Mouse (Mus musculus) adrenal gland, adult (tissue): ENCODE measurements around the gene Cradd.

Experiments
- DNase-seq, 2 experiments: peaks; one replicate each; pipeline ENCODE4 v3.0.0; 2022 to 2023; ENCODE audit warnings: low spot score in 1 of 2; ENCODE audit not compliant: inconsistent age in 2 of 2

The Cradd gene

DNA sequence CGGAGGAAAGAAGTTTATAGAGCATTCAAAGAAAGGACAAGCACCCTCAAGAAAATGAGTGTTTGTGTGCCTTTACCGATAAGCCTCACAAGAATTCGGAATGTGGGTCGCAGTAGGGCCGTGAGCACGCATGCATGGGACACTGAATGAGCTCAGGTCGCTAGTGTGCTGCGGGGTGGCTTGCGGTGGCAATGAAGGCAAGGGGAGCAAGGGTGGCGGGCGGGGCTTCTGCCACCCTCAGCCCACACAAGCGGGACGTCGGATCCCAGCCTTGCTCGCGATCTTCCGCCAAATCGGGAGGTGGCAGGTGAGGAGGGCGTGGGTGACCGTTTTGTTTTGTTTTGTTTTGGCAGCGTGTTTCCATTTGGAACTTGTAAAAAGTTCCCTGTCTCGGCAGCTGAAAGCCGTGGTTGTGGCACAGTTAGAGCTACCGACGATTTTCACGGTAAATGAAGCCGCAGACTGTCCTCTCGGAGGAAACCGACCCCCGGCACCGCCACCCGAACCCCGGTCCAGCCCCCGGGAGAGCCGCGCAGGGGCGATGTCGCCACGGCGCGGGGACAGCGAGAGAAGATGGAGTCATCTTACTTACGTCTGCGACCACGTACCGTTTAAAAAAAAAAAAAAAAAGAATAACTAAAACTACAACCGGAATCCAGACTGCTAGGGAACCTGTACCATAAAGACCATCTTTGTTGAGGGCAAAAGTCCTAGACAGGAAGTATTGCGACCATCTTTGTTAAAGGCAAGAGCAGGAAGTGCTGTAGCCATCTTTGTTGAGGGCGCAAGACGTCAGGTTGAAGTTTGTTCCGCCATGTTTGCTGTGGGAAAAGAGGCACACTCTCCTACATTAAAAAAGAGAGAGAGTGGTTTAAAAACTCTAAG lies at the start of gene Cradd:
Cradd (minus strand) TSS at position 741 of the 885 bp plus-strand sequence.
- peak; percentile 88 to 97 for DNase-seq

DNA sequence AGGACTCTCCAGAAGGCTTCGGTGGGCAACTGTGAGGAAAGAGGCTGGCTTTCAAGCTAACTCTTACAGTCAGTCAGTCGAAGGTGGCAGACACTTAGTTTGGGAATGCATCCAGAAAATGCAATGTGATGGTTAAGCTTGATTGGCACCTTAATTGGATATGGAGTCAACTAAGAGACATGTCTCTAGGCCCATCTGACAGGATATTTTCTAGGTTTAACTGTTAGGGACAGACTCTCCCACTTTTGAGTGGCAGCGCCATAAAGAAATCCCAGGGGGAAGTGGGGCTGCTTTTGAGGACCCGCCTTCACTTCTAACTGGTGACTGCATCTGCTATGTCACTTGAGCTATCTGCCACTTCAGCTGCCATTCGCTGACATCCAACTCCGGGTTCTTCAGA lies 49.4 kb upstream of the Cradd start:
- DNase-seq: no peak

DNA sequence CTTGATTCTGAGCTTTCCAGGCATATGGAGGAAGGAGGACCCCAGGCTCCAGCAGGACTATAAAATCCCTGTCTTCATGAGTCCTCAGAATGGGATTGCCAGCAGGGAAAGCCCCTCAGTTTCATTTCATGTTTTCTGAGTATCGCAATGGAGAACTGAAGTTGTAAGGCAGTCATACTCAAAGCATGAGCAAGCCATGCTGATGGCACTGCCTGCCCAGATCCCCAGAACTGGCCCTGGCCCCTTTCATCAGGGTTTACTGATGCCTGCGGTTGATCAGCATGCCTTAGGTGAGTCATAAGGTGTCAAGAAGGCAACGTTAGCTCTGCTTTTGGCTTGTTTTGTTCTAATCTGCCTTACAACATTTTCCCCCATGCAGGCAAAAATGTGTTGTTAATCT lies 48.0 kb upstream of the Cradd start:
- DNase-seq: no peak

DNA sequence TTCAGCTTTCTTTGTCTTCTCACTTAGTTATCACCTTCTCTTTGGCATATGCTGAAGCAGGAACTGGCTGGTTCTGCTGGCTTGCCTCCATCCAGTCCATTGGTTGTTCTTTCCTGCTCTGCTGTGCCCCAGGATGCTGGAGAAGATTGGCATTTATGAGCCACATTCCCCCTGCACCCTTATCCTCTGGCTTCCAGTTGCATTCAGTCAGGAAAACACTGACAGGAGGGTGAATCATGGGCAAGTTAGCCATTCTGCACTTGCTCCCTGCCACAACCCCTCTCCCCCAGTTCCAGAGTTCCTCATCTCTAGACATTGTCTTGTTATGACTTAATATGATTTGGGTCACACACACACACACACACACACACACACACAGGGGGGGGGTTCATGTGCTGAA lies 45.3 kb upstream of the Cradd start:
- no peak for DNase-seq

GRCm38 (mm10) chr10:95368151-95368550 lies 44.2 kb upstream of the Cradd start:
- no peak for DNase-seq

- DNase-seq: no peak
Measured at GRCm38 (mm10) chr10:95367661-95368089, 43.7 kb upstream of the Cradd start.

DNA sequence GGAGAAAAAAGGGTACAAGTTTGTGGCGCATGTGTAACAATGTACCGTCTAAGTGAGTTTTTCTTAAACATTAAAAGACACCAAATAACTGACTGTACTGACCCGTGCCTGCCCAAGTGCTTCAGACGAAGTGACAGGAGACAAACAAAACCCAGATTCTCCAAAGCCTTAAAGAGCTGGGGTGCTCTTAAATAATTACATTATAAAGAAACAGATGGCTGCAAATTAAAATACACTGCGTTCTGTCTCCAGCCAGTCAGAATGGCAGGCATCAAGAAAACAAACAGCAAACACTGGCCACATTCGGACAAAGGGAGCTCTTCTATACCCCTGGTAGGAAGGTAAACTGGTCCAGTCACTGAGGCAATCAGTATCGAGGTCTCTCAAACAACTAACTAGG lies 43.3 kb upstream of the Cradd start:
- DNase-seq: peak in 1 of 2 experiments; percentile 28

DNA sequence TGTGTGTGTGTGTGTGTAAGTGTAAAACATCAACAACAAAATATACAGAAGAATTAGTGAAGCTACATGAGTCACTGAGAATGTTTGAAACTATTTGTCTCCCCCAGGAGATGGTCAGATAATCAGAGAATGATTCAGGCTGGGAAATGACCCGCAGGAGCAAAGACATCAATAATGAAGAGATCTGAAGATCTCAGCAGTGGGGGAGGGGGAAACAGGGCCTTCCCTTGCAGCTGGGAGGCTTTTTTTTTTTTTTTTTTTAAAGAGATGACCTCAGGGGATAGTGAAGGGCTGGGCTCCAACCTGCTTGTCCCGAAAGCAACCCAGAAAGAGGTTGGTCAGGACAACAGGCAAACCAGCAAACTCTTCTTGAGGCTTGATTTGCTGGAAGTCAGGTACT lies 38.4 kb upstream of the Cradd start:
- peak in 1 of 2 experiments; percentile 33 for DNase-seq

DNA sequence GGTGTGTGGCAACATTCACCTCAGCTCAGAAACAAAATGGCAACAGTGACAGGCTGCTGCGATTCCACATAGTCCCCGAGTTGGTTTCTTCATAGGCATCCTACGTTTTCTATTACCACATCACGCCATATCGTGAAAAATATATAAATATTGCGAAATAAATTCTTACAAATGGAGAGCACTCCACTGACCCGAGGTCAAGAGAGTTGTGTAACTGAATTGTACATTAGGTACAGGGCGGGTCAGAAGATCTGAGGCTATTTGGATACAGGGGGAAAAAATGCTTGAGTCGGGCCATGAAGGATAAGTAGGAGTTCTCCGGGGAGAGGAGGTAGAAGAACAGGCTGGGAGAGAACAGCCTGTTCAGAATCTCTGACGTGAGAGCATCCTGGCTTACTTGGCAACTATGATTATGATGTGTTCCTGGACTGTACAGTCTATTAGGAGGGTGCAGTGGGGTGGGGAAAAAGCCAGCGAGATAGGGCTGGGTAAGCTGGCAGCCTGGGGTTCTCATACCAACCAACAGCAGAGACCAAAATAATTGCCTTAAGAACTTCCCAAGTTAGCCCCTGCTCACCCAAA lies 37.4 kb upstream of the Cradd start:
- DNase-seq: no peak

GRCm38 (mm10) chr10:95360048-95360447 lies 36.1 kb upstream of the Cradd start:
- no peak for DNase-seq

DNA sequence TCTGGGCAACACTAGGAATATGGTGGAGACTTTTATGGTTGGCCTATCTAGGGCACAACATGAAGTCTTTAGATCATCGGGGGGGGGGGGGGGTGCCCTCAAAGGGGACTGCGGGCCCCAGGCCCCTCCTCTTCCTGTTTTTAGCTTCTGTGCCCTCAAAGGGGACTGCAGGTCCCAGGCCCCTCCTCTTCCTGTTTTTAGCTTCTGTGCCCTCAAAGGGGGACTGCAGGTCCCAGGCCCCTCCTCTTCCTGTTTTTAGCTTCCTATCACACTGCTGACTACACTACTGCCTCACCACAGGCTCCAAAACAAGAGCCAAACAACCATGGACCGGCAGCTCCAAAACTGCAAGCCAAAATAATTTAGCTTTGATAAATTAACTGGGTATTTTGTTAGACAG lies 33.8 kb upstream of the Cradd start:
- DNase-seq: no peak

- DNase-seq: no peak
Measured at GRCm38 (mm10) chr10:95356711-95357110, 32.8 kb upstream of the Cradd start.

- DNase-seq: peak; percentile 79 to 83
Measured at GRCm38 (mm10) chr10:95355678-95356268, 31.8 kb upstream of the Cradd start.

- no peak for DNase-seq
Measured at GRCm38 (mm10) chr10:95354673-95355072, 30.7 kb upstream of the Cradd start.

GRCm38 (mm10) chr10:95354047-95354446 lies 30.1 kb upstream of the Cradd start:
- no peak for DNase-seq

GRCm38 (mm10) chr10:95348457-95348856 lies 24.5 kb upstream of the Cradd start:
- no peak for DNase-seq

- peak in 1 of 2 experiments; percentile 43 for DNase-seq
Measured at GRCm38 (mm10) chr10:95347776-95348175, 23.8 kb upstream of the Cradd start.

DNA sequence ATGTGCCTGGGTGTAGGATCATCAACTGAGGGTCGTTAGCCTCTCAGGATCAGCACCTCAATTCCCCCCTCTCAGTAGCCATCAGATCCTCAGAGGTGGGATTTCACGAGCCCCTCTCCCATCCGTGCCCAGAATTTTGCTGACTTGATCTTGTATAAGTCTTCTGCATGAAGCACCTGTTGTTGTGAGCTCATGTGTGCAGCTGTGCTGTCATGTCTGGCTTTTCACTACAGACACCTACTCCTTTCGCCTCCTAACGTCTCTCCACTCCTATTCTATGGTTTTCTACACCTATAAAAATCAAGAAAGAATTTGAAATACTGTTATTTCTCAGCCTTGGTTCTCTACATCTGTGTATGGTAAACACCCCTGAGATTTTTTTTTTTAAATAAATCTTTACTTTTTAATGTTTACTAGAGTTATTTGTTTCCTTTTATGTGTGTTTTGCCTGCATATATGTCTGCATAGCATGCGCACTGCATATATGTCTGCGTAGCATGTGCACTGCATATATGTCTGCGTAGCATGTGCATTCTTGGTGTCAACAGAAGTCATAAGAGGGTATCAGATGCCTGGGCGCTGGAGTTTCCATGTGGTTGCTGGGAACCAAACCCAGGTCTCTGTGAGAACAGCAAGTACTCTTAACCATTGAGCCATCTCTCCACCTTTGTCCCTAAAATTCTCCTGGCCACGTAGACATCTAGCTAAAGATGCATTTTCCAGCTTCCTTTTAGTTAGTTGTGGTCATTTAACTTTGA lies 19.1 kb upstream of the Cradd start:
- DNase-seq: no peak

- no peak for DNase-seq
Measured at GRCm38 (mm10) chr10:95340676-95341075, 16.7 kb upstream of the Cradd start.

- no peak for DNase-seq
Measured at GRCm38 (mm10) chr10:95337589-95337988, 13.7 kb upstream of the Cradd start.
